Mouse (Mus musculus) hindbrain, postnatal 0 days (tissue): ENCODE results near the gene Pdia5. TPM values are rescaled to one million over a fixed set of nuclear protein-coding genes. Genes with fewer than 3 reads are reported as not detected.
A peak's percentile ranks its signal among the peaks of the same experiment; 100 is the strongest.

Experiments used
- ATAC-seq: fragments of 200-750 bp; cut with Nextera tagmentation; 2 replicates; pipeline ENCODE4 v1.8.0; 2017; ENCODE audit warnings: mild to moderate bottlenecking, moderate TSS enrichment, moderate library complexity
- DNase-seq: peaks from one replicate; pipeline ENCODE4 v3.0.0-alpha.2; 2015; ENCODE audit warnings: low spot score
- H3K27ac ChIP-seq: fragments of 300-500 bp; sonication (generic); 2 replicates; pipeline ENCODE4 v1.5.1; 2014; ENCODE audit warnings: mild to moderate bottlenecking
- H3K27me3 ChIP-seq: fragments of 300-500 bp; sonication (generic); 2 replicates; pipeline ENCODE4 v1.6.1; 2014; ENCODE audit warnings: low read length, mixed read lengths; ENCODE audit not compliant: insufficient read depth
- H3K36me3 ChIP-seq: fragments of 300-500 bp; sonication (generic); 2 replicates; pipeline ENCODE4 v1.6.1; 2014; ENCODE audit warnings: low read length, mixed read lengths; ENCODE audit not compliant: insufficient read depth
- H3K4me1 ChIP-seq: fragments of 300-500 bp; sonication (generic); 2 replicates; pipeline ENCODE4 v1.6.1; 2014; ENCODE audit warnings: antibody characterized with exemption, low read length, mixed read lengths; ENCODE audit not compliant: insufficient read depth
- H3K4me2 ChIP-seq: fragments of 300-500 bp; sonication (generic); 2 replicates; pipeline ENCODE4 v1.6.1; 2014; ENCODE audit warnings: low read depth, mild to moderate bottlenecking, low read length, moderate library complexity, mixed read lengths
- H3K4me3 ChIP-seq: fragments of 300-500 bp; sonication (generic); 2 replicates; pipeline ENCODE4 v1.5.1; 2014; ENCODE audit warnings: low read length
- H3K9ac ChIP-seq: fragments of 300-500 bp; sonication (generic); replicated peaks from 2 replicates; pipeline ENCODE4 v1.6.1; 2014; ENCODE audit warnings: mild to moderate bottlenecking, low read length, moderate library complexity, mixed read lengths
- H3K9me3 ChIP-seq: fragments of 300-500 bp; sonication (generic); 2 replicates; pipeline ENCODE4 v1.6.1; 2016; ENCODE audit warnings: low read length, mixed read lengths
- CTCF ChIP-seq: IDR thresholded peaks from 2 replicates; pipeline ENCODE4 v1.5.1; 2016; ENCODE audit warnings: antibody characterized with exemption, control low read depth, low read depth
- WGBS: fragments of 180-500 bp; shearing (Covaris S2); extraction: QIAGEN DNeasy Blood & Tissue Kit; methylation state at CpG from one replicate; pipeline ENCODE4 v1.1.7; 2014; 5-methylcytosine and 5-hydroxymethylcytosine counted together
- polyA plus RNA-seq: library from polyadenylated mRNA; unstranded; fragments of >200 nt; fragmentation: Nextera tagmentation; extraction: Ambion mirVana; gene quantifications from 2 replicates; pipeline ENCODE4 v1.2.1, GENCODE M21; 2015
- total RNA-seq: library from RNA; depleted of rRNA; stranded (reverse); fragments of >200 nt; gene quantifications from 2 replicates; pipeline ENCODE4 v1.2.3, GENCODE M21; 2014; rRNA removed

Pdia5 gene
- total RNA-seq (1.4 and 5.5 TPM in 2 replicates), polyA plus RNA-seq (9.1 and 9.2 TPM in 2 replicates)

GRCm38 (mm10) chr16:35490231-35491070 is at the start of gene Pdia5:
TSS of gene Pdia5 (minus strand) at chr16:35490873.
- no peaks in the 10 kb centered on the region for H3K9me3 ChIP-seq
- peak within 1 kb of the TSS; percentile 97 for H3K4me2 ChIP-seq
- H3K9ac ChIP-seq: peak within 1 kb of the TSS; percentile 59
- DNase-seq (peak; percentile 93), ATAC-seq (peak; percentile 95)
- TF ChIP-seq CTCF: no peak
- no peaks in the 10 kb centered on the region for H3K27me3 ChIP-seq
- under 1% methylated on average over 66 of the region's 66 CpGs for WGBS
- H3K4me3 ChIP-seq: peak within 1 kb of the TSS; percentile 77
- no peaks in the 10 kb centered on the region for H3K36me3 ChIP-seq
- H3K4me1 ChIP-seq: peaks cover 3% of the 10 kb centered on the region; the same call in 1 of the 2 replicates
- no peak within 1 kb of the TSS for H3K27ac ChIP-seq

- Histone ChIP-seq H3K4me3 (no peak overlapping the region), H3K4me1 (no peaks in the 10 kb centered on the region; the same call in 1 of the 2 replicates), H3K9ac (no peak overlapping the region), H3K27me3 (no peaks in the 10 kb centered on the region), H3K36me3 (no peaks in the 10 kb centered on the region), H3K9me3 (no peaks in the 10 kb centered on the region), H3K4me2 (no peak overlapping the region), H3K27ac (no peak overlapping the region)
- DNase-seq (no peak), ATAC-seq (no peak)
- 67% methylated on average over 10 of the region's 10 CpGs for WGBS
- no peak for TF ChIP-seq CTCF
Observed at GRCm38 (mm10) chr16:35539041-35539440, 48.4 kb upstream of the Pdia5 start.

- no peak for TF ChIP-seq CTCF
- Histone ChIP-seq H3K36me3 (no peaks in the 10 kb centered on the region), H3K27ac (no peak overlapping the region), H3K4me1 (no peaks in the 10 kb centered on the region; the same call in 1 of the 2 replicates), H3K27me3 (no peaks in the 10 kb centered on the region), H3K9ac (no peak overlapping the region), H3K9me3 (no peaks in the 10 kb centered on the region), H3K4me3 (no peak overlapping the region), H3K4me2 (no peak overlapping the region)
- DNase-seq (no peak), ATAC-seq (no peak)
- 78% methylated on average over 8 of the region's 8 CpGs for WGBS
Observed at GRCm38 (mm10) chr16:35537651-35538050, 47.0 kb upstream of the Pdia5 start.

- H3K4me2 ChIP-seq: no peak overlapping the region
- H3K4me1 ChIP-seq: no peaks in the 10 kb centered on the region
- no peaks in the 10 kb centered on the region for H3K9me3 ChIP-seq
- no peaks in the 10 kb centered on the region for H3K27me3 ChIP-seq
- H3K4me3 ChIP-seq: no peak overlapping the region
- no peak overlapping the region for H3K9ac ChIP-seq
- ATAC-seq (no peak), DNase-seq (no peak)
- no peaks in the 10 kb centered on the region for H3K36me3 ChIP-seq
- WGBS: 78% methylated on average over 3 of the region's 3 CpGs
- no peak for TF ChIP-seq CTCF
- H3K27ac ChIP-seq: no peak overlapping the region
Observed at GRCm38 (mm10) chr16:35534630-35535029, 44.0 kb upstream of the Pdia5 start.

- ATAC-seq (no peak), DNase-seq (peak; percentile 42)
- Histone ChIP-seq H3K27ac (no peak overlapping the region), H3K36me3 (no peaks in the 10 kb centered on the region), H3K9ac (no peak overlapping the region), H3K4me1 (no peaks in the 10 kb centered on the region), H3K9me3 (no peaks in the 10 kb centered on the region), H3K4me3 (no peak overlapping the region), H3K4me2 (no peak overlapping the region), H3K27me3 (no peaks in the 10 kb centered on the region; the same call in 1 of the 2 replicates)
- no peak for TF ChIP-seq CTCF
- 52% methylated on average over 4 of the region's 4 CpGs for WGBS
Observed at GRCm38 (mm10) chr16:35524200-35524599, 33.5 kb upstream of the Pdia5 start.

- TF ChIP-seq CTCF: no peak
- no peak overlapping the region for H3K4me2 ChIP-seq
- H3K9me3 ChIP-seq: no peaks in the 10 kb centered on the region
- DNase-seq (no peak), ATAC-seq (no peak)
- no peak overlapping the region for H3K27ac ChIP-seq
- H3K4me3 ChIP-seq: no peak overlapping the region
- H3K9ac ChIP-seq: no peak overlapping the region
- H3K4me1 ChIP-seq: no peaks in the 10 kb centered on the region
- no peaks in the 10 kb centered on the region; the same call in 1 of the 2 replicates for H3K27me3 ChIP-seq
- WGBS: 56% methylated on average over 7 of the region's 7 CpGs
- no peaks in the 10 kb centered on the region for H3K36me3 ChIP-seq
Observed at GRCm38 (mm10) chr16:35519245-35519644, 28.6 kb upstream of the Pdia5 start.
